Mouse (Mus musculus): ENCODE data around the gene Kif18b. TPM values are rescaled to one million over a fixed set of nuclear protein-coding genes. Genes with fewer than 3 reads are reported as not detected.

Gene Kif18b
- polyA plus RNA-seq, 2 experiments = 6.3 to 19.7 TPM

DNA sequence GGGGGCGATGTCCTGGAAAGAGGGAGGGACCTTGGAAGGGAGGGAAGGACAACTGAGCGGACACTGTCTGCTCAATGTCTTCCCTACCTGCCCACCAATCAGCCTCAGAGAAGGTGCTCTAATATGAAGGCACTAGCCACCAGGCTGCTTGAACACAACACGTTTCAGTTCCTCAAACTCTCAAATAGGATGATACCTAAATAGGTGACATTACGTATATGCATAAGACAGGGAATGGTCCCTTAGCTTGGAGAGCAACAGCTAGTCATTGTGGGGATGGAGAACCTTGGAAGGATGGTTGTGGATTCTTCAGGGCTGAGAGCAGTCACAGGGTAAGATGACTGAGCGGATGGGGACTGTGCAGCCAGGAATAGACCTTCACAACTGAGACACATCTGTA is 37.5 kb downstream of the Kif18b start:
- ATAC-seq (ENCODE audit: insufficient read depth) = no peak
- no peaks in the 10 kb centered on the region; the same call in none of the 2 replicates for H3K27me3 ChIP-seq (ENCODE audit: control insufficient read depth, insufficient read depth, low read length)
- DNase-seq (ENCODE audit: low read depth in 3 of 3, low spot score in 3 of 3) = no peak

DNA sequence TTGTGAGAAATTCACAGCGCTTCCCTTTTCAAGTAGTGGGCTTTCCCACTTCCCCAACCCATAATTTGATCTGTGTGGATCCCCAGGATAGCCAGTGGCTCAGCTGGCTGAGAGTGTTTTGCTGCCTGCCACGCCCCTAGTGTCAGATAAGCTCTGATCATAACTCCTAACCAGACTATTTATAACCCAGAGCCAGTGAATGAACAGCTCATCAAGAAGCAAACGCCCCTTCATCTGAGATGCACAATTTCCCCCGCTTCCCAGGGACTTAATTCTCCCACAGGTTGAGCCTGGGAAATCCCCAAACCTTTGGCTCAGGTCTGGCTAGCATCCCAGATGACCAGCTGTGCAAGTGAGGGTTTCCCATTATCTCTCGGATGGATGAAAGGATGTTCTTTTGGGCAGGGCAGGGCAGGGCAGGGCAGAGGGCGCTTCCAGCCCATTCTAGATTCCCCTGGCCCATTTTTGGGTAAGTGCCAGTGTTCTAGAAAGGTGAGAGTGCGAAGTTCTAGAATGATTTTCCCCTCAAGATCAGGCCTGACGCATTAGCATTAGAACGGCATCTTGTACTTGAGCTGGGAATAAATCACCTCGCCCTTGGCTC is 40.2 kb downstream of the Kif18b start, which contains the start of gene Fam187a:
Gene Fam187a, plus strand, starts transcription at position 554 of the 604 bp plus-strand sequence.
- no peaks in the 10 kb centered on the region for H3K36me3 ChIP-seq (replicated peaks; ENCODE audit: control insufficient read depth, insufficient read depth, low read depth)
- H3K9ac ChIP-seq (replicated peaks) = no peak within 1 kb of the TSS
- no peak within 1 kb of the TSS for H3K27ac ChIP-seq
- TF ChIP-seq EP300 (IDR thresholded peaks at IDR 0.05; ENCODE audit: low read depth) (no peak), CTCF (IDR thresholded peaks at IDR 0.05; ENCODE audit: low read depth) (no peak)
- 44% methylated on average over 10 of the region's 10 CpGs for WGBS (ENCODE audit: insufficient replicate concordance)
- no peak for ATAC-seq (ENCODE audit: insufficient read depth)
- no peak for DNase-seq (ENCODE audit: low read depth in 3 of 3, low spot score in 3 of 3)
- H3K4me2 ChIP-seq (ENCODE audit: low read depth) = no peak within 1 kb of the TSS
- H3K9me3 ChIP-seq (ENCODE audit: control insufficient read depth, low read length) = no peaks in the 10 kb centered on the region
- no peak within 1 kb of the TSS for H3K4me3 ChIP-seq (ENCODE audit: insufficient read depth in 1 of 2, low read depth in 2 of 2, low read length in 2 of 2)
- no peaks in the 10 kb centered on the region; the same call in 1 of the 2 replicates for H3K27me3 ChIP-seq (ENCODE audit: control insufficient read depth, insufficient read depth, low read length)
- H3K4me1 ChIP-seq (replicated peaks; ENCODE audit: control insufficient read depth in 2 of 2, insufficient read depth in 2 of 2, low read length in 1 of 2) = peaks cover 17 to 19% of the 10 kb centered on the region in 2 experiments

More for the DNA sequence above, 37.5 kb downstream of the Kif18b start:
- no peaks in the 10 kb centered on the region for H3K36me3 ChIP-seq (replicated peaks; ENCODE audit: control insufficient read depth, insufficient read depth, low read depth)
- H3K4me1 ChIP-seq (replicated peaks; ENCODE audit: control insufficient read depth in 2 of 2, insufficient read depth in 2 of 2, low read length in 1 of 2) = peaks cover 15 to 19% of the 10 kb centered on the region in 2 experiments
- H3K9me3 ChIP-seq (ENCODE audit: control insufficient read depth, low read length) = no peaks in the 10 kb centered on the region
- H3K4me2 ChIP-seq (ENCODE audit: low read depth) = no peak overlapping the region
- no peak overlapping the region for H3K4me3 ChIP-seq (ENCODE audit: insufficient read depth in 1 of 2, low read depth in 2 of 2, low read length in 2 of 2)
- H3K27ac ChIP-seq = no peak overlapping the region
- 71% methylated on average over 5 of the region's 5 CpGs for WGBS (ENCODE audit: insufficient replicate concordance)
- no peak overlapping the region for H3K9ac ChIP-seq (replicated peaks)
- TF ChIP-seq EP300 (IDR thresholded peaks at IDR 0.05; ENCODE audit: low read depth) (no peak), CTCF (IDR thresholded peaks at IDR 0.05; ENCODE audit: low read depth) (no peak)

DNA sequence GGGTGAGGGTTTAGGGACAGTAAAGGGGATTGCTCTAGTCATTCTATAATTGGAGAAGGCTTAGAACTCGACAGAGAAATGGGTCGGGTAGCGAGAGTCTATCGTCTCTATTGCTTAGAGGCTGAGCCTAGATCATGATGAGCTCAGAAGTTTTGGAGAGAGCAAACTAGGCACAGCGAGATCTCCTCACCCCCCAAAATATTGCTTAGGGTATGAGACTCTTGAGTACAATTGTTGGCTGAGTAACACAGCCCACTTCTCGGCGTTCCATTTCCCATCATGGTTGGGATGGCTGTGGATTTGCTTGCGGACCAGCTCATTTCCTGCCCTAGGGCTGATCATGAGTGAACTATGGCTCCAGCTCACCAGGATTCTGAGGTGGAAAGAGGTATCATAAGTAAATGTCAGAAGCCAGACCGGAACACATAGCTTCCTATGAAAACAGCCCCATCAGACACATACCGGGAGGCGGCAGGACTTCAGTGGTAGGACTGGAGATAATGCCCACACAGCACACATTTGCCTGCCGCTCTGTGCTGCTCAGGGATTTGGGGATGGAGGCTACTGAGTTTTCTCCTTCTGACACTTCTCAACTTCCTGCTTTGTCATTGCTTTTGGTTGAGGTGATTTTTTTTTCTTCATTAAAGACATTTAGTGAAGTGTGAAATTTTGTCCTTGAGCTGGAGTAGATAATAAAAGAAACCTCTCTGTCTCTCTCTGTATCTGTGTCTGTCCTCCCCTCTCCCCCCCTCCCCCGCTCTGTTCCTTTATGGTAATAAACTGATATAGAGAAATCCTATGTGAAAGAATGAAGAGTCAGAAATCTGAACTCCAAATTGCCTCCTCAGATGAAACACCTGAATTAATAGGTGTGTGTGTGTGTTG is 43.4 kb downstream of the Kif18b start:
- ATAC-seq (ENCODE audit: insufficient read depth) = peak; percentile 44
- Histone ChIP-seq H3K4me2 (ENCODE audit: low read depth) (peak overlapping the region; percentile 86), H3K27ac (peak overlapping the region; percentile 88), H3K9me3 (ENCODE audit: control insufficient read depth, low read length) (no peaks in the 10 kb centered on the region), H3K36me3 (replicated peaks; ENCODE audit: control insufficient read depth, insufficient read depth, low read depth) (peaks cover 12% of the 10 kb centered on the region), H3K4me3 (ENCODE audit: insufficient read depth in 1 of 2, low read depth in 2 of 2, low read length in 2 of 2) (peak overlapping the region; percentile 75 to 96), H3K9ac (replicated peaks) (peak overlapping the region; percentile 80), H3K27me3 (ENCODE audit: control insufficient read depth, insufficient read depth, low read length) (no peaks in the 10 kb centered on the region; the same call in 1 of the 2 replicates), H3K4me1 (replicated peaks; ENCODE audit: control insufficient read depth in 2 of 2, insufficient read depth in 2 of 2, low read length in 1 of 2) (peaks cover 23% of the 10 kb centered on the region in 2 experiments)
- DNase-seq (ENCODE audit: low read depth in 3 of 3, low spot score in 3 of 3) = no peak
- WGBS (ENCODE audit: insufficient replicate concordance) = 9% methylated on average over 13 of the region's 13 CpGs
- no peak for TF ChIP-seq EP300 (IDR thresholded peaks at IDR 0.05; ENCODE audit: low read depth)
- TF ChIP-seq CTCF (IDR thresholded peaks at IDR 0.05; ENCODE audit: low read depth) = no peak

DNA sequence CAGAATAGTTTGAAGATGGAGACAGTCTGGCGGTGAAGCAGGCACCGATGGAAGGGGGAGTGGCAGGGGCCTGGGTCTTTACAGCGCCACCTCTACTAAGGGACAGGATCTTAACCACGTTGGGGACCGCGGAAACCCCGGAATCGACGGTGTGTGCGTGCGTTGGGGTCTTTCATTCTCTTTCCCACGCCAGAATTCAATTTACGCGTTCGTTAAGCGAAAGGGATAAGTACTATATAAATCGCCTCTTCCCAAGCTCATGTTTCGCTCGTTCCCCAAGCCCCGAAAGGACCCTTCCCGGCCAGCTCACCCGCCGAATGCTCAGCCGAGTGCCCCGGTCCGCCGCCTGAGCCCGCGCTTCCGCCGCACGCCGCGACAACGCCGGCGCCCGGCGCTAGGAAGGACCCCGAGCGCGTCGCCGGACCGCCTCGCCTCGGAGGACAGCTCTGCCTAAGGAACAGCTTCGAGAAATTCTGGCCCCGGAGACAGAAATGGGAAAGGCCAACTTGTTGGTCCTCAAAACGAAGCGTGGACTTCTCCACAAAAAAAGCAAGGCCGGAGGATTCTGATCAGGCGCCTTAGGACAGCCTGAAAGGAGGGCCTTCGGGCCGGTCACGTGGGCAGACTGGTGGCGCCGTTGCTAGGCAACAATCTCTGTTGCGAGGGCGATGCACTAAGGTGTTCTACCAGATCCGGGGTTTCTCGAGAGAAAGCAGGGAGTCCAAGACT is 44.2 kb downstream of the Kif18b start, which contains the start of the genes Eftud2 and Ccdc103:
Gene Eftud2, minus strand, starts transcription at position 401 of the 729 bp plus-strand sequence.
Gene Ccdc103, plus strand, starts transcription at position 620 of the 729 bp plus-strand sequence.
- Histone ChIP-seq H3K27me3 (ENCODE audit: control insufficient read depth, insufficient read depth, low read length) (no peaks in the 10 kb centered on the region; the same call in 1 of the 2 replicates), H3K9ac (replicated peaks) (peak within 1 kb of the TSS; percentile 93), H3K4me2 (ENCODE audit: low read depth) (peak within 1 kb of the TSS; percentile 86), H3K27ac (peak within 1 kb of the TSS; percentile 88), H3K4me3 (ENCODE audit: insufficient read depth in 1 of 2, low read depth in 2 of 2, low read length in 2 of 2) (peak within 1 kb of the TSS; percentile 96 to 98), H3K9me3 (ENCODE audit: control insufficient read depth, low read length) (no peaks in the 10 kb centered on the region), H3K36me3 (replicated peaks; ENCODE audit: control insufficient read depth, insufficient read depth, low read depth) (peaks cover 18% of the 10 kb centered on the region), H3K4me1 (replicated peaks; ENCODE audit: control insufficient read depth in 2 of 2, insufficient read depth in 2 of 2, low read length in 1 of 2) (peaks cover 23% of the 10 kb centered on the region in 2 experiments)
- DNase-seq (ENCODE audit: low read depth in 3 of 3, low spot score in 3 of 3) (peak; percentile 90 to 92 (median 91)), ATAC-seq (ENCODE audit: insufficient read depth) (peak; percentile 91)
- WGBS (ENCODE audit: insufficient replicate concordance) = under 1% methylated on average over 62 of the region's 62 CpGs
- TF ChIP-seq EP300 (IDR thresholded peaks at IDR 0.05; ENCODE audit: low read depth) = peak; percentile 84
- no peak for TF ChIP-seq CTCF (IDR thresholded peaks at IDR 0.05; ENCODE audit: low read depth)
